Mouse (Mus musculus) ovary, postnatal 36 days (tissue): ENCODE measurements around the gene Gnl2.
A peak's percentile ranks its signal among the peaks of the same experiment; 100 is the strongest.

ENCODE experiments used
- DNase-seq: peaks from one replicate; pipeline ENCODE4 v3.0.0; 2022; ENCODE audit warnings: low spot score, mixed read lengths

Gnl2 gene

GRCm38 (mm10) chr4:125015806-125016635 lies at the start of gene Gnl2:
Gnl2 (plus strand) TSS chr4:125016585.
- DNase-seq, result peak; percentile 47

DNA sequence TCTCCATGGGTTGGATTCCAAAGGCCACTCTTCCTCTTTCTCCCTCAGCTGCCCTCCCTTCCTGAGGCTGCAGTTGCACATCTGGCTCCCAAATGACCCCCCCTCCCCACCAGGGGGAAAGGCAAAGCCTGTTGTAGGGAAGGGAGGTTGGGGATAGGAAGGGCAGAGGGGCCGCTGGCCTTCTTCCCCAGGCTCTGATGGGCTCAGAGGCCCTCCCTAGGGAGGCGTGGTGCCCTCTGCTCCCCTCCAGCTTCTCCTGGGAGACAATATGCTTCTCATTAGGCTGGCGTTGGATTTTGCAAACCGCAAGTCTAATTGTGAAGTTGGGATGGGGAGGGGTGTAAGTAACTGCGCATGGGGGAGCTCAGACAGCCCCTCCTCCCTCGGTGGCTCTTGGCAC lies 47.7 kb upstream of the Gnl2 start:
- no peak for DNase-seq

- DNase-seq, result no peak
Observed at GRCm38 (mm10) chr4:124969219-124969848, 47.1 kb upstream of the Gnl2 start.

DNA sequence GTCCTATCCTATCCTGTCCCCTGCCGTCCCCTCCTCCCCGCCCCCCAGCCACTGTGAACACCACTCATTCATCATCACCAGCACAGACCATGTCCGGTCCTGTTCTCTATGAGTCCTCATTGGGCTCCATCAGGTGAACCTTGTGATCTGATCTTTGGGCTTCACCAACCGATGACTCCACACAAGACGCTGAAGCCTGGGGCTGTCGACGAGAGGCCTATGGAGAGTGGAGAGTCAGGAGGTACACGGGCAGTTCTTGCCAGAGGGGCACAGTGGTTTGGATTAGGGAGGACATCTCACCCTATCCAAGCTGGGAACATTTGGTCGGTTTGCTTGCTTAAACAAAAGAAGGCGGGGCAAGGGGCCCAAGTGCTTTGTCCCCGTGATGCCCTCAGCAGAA lies 46.2 kb upstream of the Gnl2 start:
- no peak for DNase-seq

GRCm38 (mm10) chr4:124970677-124971076 lies 45.7 kb upstream of the Gnl2 start:
- no peak for DNase-seq

DNA sequence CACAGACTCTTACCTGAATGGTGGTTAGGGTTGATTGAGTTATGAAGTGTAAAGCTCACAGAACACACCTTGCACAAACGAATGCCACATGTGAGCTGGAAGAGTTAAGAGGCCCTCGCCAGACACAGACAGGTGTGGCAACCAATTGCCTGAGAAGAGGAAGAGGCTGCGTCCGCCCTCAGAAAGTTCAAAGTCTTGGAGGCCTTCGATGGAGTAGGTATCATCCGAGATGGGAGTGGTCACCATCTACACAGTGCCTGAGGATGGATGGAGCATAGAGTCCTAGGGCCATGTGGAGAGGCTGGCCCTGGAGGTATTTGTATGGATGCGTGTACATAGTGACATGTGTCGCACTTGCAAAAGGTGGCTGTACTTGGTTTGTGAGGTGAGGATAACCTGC lies 45.3 kb upstream of the Gnl2 start:
- DNase-seq, result no peak

DNA sequence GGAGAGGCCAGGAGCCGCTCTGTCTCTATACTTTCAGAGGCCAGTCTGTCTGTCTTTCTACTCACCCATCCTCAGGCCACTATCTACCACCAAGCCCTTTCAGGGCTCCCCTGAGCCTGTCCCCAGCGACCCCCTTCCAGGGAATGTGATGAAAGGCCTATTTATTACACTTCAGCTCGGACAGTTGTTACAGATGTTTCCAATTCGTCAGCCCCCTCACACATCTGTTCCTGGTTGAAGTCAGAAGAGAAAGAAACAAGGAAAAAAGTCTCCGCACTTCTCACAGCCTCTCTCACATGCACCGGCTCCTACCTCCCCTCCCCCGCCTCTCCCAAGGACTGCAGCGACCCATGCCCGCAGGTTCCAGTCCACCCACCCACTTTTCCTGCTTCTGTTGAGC lies 44.1 kb upstream of the Gnl2 start:
- no peak for DNase-seq

- DNase-seq, result no peak
Observed at GRCm38 (mm10) chr4:124973296-124973695, 43.1 kb upstream of the Gnl2 start.

DNA sequence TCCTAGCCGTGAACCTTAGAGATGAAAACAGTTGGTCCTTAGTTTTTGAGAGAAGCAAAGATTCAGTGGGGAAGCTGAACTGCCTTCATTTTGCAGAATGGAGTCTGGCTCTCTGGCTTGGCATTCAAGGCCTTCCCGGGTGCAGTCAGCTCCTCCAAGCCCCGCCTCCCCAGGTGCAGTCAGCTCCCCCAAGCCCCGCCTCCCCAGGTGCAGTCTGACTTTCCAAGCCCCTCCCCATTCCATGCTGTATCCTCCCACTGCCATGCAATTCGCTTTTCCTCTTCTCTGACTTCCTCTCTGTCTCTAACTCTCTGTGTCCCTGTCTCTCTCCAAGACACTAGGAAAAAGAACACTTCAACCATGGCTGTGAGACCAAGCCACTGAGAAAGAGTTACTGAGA lies 38.2 kb upstream of the Gnl2 start:
- no peak for DNase-seq

DNA sequence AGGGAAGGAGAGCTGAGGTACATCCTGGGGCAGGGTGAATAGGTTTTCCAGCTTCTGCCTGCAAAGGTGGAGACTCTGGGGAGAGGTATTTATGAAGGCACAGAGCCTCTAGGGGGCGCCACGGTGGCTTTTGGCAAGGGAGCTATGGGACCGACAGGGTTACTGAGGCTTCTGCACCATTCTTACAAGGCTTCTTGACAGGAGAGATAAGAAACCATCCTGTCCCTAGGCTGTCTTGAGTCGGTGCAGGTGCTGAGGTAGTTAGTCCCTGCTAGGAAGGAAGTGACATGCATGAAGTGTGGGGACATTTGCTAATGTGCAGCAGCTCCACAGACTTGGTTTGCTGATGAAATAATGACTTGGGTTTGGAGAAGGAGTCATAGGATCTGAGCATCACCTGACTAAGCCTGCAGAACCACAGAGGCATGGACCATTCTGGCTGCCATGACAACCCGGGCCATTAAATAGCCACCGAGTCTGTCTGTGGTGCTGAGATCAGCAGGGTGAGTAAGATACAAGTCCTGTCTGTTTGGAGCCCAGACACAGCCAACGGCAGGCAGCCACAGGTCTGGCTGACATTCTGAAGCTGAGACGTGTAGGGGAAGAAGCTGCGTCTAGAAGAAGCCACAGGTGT lies 32.4 kb upstream of the Gnl2 start:
- no peak for DNase-seq

DNA sequence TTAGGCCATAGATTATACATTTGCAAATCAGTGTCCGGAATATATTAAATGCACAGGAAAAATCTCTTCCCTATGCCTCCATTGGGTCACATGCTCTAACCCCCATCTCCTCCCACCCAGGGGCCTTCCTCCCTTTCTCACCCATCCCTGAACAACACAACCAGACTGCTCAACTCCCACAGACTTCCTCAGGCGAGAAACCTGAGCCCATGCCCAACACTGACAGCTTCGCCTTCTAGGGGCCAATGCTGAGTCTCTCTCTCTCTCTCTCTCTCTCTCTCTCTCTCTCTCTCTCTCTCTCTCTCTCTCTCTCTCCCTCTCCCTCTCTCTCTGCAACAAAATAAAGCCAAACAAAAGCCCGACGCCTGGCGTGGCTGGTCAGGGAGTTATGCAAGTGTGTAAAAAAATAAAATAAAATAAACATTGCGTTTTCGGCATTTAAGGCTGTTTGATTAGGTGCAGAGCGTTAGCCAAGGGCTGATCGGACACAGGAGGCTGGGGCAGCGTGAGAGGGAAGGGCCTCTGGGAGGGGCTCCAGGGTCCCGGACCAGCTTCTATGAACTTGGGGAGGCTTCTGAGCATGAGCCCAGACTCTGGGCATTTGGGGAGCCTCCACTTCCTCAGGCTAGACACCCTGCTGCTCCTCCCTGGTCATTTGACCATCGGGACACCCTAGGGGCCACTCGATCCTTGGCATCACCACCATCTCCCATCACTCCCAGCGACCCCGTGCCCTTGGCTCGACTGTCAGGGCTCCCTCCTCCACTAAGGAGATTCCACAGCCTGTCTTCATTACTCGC lies 31.3 kb upstream of the Gnl2 start:
- no peak for DNase-seq

DNA sequence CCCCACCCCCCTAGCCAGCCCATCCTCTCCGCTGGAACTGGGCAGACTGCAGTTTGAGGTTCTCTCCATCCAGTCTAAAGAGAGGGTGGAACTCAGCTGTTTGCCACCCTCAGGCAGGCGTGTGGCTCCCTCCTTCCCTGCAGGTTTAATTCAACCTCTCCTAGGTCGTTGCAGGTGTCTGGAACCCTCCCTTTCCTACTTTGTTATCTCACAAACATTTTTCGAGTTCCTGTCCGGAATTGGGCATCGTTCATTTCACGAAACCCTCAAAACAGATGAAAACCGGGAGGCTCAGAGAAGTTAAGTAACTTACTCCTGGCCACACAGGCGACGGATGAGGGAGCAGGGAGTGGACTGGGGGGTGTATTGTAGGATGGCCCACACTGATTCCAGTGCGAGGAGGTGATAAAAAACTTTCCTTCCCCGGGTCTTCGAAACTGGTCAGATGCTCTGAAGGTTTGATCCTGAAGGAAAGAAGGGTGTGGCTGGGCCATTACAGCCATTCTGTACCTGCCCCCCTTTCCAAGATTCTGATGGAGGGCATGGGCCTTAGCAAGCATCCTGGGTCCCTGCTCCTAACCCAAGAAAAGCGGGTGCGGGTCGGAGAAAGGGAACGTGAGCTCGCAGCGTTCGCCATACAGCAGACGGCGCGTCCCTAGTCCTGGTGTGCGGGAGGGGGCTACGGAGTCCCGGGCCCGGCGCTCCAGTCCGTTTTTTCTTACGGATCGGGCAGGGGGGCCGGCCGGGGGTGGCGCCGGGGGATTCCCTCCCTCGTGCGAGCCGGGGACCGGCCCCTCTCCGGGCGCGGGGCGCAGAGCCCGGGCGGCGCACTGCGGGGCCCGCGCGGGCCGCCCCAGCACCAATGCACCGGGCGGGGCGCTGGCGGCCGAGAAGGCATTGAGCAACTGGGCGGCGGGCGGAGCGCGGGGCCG lies 30.4 kb upstream of the Gnl2 start, which contains the start of gene Rspo1:
TSS of gene Rspo1 (plus strand) at position 760 of the 932 bp plus-strand sequence.
- DNase-seq, result peak; percentile 48

GRCm38 (mm10) chr4:124986739-124987710 lies 29.4 kb upstream of the Gnl2 start:
- no peak for DNase-seq

- no peak for DNase-seq
Observed at GRCm38 (mm10) chr4:124987711-124988097, 28.7 kb upstream of the Gnl2 start.

DNA sequence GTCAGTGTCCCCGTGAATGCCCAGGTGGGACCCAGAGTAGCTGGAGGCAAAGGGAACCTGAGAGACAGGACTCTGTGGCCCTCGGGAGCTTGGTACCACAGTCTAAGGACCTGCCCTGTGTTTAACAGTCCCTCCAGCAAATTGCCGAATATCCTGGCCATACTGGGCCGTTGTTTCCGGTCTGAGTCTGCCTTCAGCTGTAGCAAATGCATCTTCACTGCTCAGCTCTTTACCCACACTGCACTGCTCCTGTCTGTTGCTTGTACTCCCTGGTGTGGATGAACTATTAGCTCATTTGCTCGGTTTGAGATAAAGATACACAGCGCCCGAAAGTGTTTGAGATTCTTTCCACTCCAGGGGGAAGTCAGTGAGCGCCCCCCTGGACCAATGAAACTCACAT lies 28.0 kb upstream of the Gnl2 start:
- DNase-seq, result no peak

DNA sequence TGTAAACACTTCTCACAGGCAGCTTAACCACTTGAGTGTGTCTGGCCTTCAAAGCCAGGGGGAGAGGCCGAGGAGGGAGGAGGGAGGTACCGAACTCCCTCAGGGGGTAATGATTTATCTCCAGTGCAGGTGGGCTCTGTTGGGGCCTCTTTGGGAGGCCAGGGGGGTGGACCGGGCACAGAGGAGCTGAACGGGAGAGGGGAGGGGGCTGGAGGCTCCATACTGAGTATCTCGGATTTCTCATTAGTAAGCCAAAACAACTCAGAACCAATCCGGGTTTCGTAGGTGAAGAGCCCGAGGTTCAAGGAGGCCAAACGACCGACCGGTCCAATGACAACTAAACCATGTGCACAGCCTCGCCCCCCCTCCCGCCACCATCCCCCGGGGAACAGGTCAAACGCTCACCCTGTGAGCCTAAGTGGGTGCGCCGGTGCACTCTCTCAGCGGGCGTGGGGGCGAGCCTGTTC lies 26.6 kb upstream of the Gnl2 start:
- DNase-seq, result no peak

DNA sequence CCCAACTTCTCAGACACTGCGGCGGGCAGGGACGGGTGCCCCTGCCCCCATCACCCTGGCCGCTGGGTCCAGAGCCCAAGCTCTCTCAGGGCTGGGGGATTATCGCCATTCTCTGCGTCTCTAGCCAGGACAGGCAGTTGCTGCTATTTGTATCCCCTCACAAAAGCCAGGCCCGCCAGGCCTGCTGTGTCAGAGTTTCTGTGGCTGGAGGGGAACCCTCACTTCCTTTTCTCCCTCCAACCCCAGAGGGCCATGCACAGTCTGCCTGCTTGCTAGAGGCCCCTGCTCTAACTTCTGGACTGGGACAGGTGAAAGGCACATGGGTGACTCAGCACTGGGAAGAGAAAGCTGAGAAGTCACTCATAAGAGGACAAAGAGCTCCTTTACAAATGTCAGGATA lies 26.1 kb upstream of the Gnl2 start:
- no peak for DNase-seq

GRCm38 (mm10) chr4:124997479-124998147 lies 18.8 kb upstream of the Gnl2 start:
- DNase-seq, result no peak

DNA sequence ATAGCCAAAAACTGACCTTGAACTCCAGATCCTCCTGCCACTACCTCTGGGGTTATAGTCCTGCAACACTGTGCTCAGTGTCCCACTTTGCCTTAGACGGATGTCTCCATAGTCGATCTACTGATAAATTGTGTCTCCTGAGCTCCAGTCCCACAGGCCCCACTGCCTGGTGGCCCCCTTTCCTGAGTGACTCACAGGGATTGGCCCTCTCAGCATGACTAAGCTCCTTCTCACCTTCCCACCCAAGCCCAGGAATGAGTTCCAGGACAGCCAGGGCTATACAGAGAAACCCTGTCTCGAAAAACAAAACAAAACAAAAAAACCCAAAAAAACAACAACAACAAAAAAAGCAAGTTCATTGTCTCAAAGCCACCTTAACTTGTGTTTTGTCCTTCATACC lies 16.8 kb upstream of the Gnl2 start:
- no peak for DNase-seq
